Mouse (Mus musculus) gonadal fat pad, adult 2 months (tissue): ENCODE data around the gene Arf1. TPM values are rescaled to one million over a fixed set of nuclear protein-coding genes. Genes with fewer than 3 reads are reported as not detected.
"Not testable (repeated sequence)": the region's sequence is repeated elsewhere in the genome, so short reads cannot be mapped to it uniquely, and the experiment has no call there.

ENCODE experiments used
- DNase-seq: peaks from one replicate; pipeline ENCODE4 v3.0.0-alpha.2; 2012; ENCODE audit warnings: low read depth
- polyA plus RNA-seq: library from polyadenylated mRNA; depleted of rRNA; stranded (reverse); fragments of >200 nt; gene quantifications from 2 replicates; pipeline ENCODE4 v1.2.3, GENCODE M21; 2012

The Arf1 gene
- polyA plus RNA-seq, 1 experiment: 653 TPM

- DNase-seq: no peak
Observed at GRCm38 (mm10) chr11:59226787-59227603, 1.1 kb downstream of the Arf1 start.

- no peak for DNase-seq
Observed at GRCm38 (mm10) chr11:59226251-59226650, 1.8 kb downstream of the Arf1 start.

GRCm38 (mm10) chr11:59225167-59225566 is 2.9 kb downstream of the Arf1 start:
- no peak for DNase-seq

GRCm38 (mm10) chr11:59224470-59224869 is 3.6 kb downstream of the Arf1 start:
- no peak for DNase-seq

- no peak for DNase-seq
Observed at GRCm38 (mm10) chr11:59224025-59224424, 4.0 kb downstream of the Arf1 start.

GRCm38 (mm10) chr11:59222306-59222705 is 5.8 kb downstream of the Arf1 start:
- DNase-seq: no peak

- no peak for DNase-seq
Observed at GRCm38 (mm10) chr11:59221604-59222003, 6.5 kb downstream of the Arf1 start.

- no peak for DNase-seq
Observed at GRCm38 (mm10) chr11:59219064-59219463, 9.0 kb downstream of the Arf1 start.

- DNase-seq: peak; percentile 92
Observed at GRCm38 (mm10) chr11:59218389-59218998, 9.6 kb downstream of the Arf1 start.

GRCm38 (mm10) chr11:59216955-59217354 is 11.1 kb downstream of the Arf1 start:
- DNase-seq: no peak

- no peak for DNase-seq
Observed at GRCm38 (mm10) chr11:59212892-59213494, 15.1 kb downstream of the Arf1 start.

- DNase-seq: not testable (repeated sequence)
Observed at GRCm38 (mm10) chr11:59212320-59212719, 15.8 kb downstream of the Arf1 start.

- not testable (repeated sequence) for DNase-seq
Observed at GRCm38 (mm10) chr11:59211561-59211960, 16.5 kb downstream of the Arf1 start.

GRCm38 (mm10) chr11:59210020-59210419 is 18.1 kb downstream of the Arf1 start:
- DNase-seq: no peak

- DNase-seq: no peak
Observed at GRCm38 (mm10) chr11:59209580-59209979, 18.5 kb downstream of the Arf1 start.

- no peak for DNase-seq
Observed at GRCm38 (mm10) chr11:59209003-59209441, 19.0 kb downstream of the Arf1 start.

- DNase-seq: no peak
Observed at GRCm38 (mm10) chr11:59208153-59208831, 19.8 kb downstream of the Arf1 start, which contains the start of gene 2310033P09Rik. Gene 2310033P09Rik (plus strand): TSS chr11:59208321.

GRCm38 (mm10) chr11:59202081-59202995 is 25.7 kb downstream of the Arf1 start, which contains the start of gene Mrpl55:
Gene Mrpl55 (plus strand): TSS chr11:59202486.
- DNase-seq: no peak

GRCm38 (mm10) chr11:59201216-59202002 is 26.7 kb downstream of the Arf1 start:
- DNase-seq: no peak

GRCm38 (mm10) chr11:59196230-59196629 is 31.8 kb downstream of the Arf1 start:
- no peak for DNase-seq
